Mouse (Mus musculus) cerebellum, adult 2 months (tissue): ENCODE data around the gene Prkaca. TPM values are rescaled to one million over a fixed set of nuclear protein-coding genes. Genes with fewer than 3 reads are reported as not detected.

Experiments used
- DNase-seq, 2 experiments: peaks; one replicate each; pipeline ENCODE4 v3.0.0; 2021
- H3K27ac ChIP-seq: fragments of 200-500 bp; 2 replicates; pipeline ENCODE4 v1.5.1; 2012; ENCODE audit warnings: low read length, control low read depth, inconsistent platforms; ENCODE audit not compliant: insufficient read depth
- H3K27me3 ChIP-seq: fragments of 200-500 bp; 2 replicates; pipeline ENCODE4 v1.6.1; 2012; ENCODE audit warnings: inconsistent platforms, mild to moderate bottlenecking, low read length, moderate library complexity; ENCODE audit not compliant: control insufficient read depth, insufficient read depth
- H3K4me1 ChIP-seq: fragments of 200-500 bp; 2 replicates; pipeline ENCODE4 v1.6.1; 2011; ENCODE audit warnings: low read length; ENCODE audit not compliant: control insufficient read depth, insufficient read depth
- H3K4me3 ChIP-seq: fragments of 200-500 bp; replicated peaks from 2 replicates; pipeline ENCODE3; 2011; ENCODE audit warnings: mild to moderate bottlenecking, low read depth, low read length, control low read depth; ENCODE audit not compliant: insufficient read depth
- CTCF ChIP-seq: fragments of 200-500 bp; IDR thresholded peaks from 2 replicates; pipeline ENCODE4 v1.5.1; 2011; ENCODE audit warnings: low read depth, mild to moderate bottlenecking, control low read depth, low read length, moderate library complexity, borderline replicate concordance; ENCODE audit not compliant: insufficient read depth
- POLR2A ChIP-seq: fragments of 200-500 bp; IDR thresholded peaks from 2 replicates; pipeline ENCODE4 v1.6.1; 2011; ENCODE audit warnings: low read length, control low read depth, borderline replicate concordance; ENCODE audit not compliant: insufficient read depth
- WGBS: fragments of 180-500 bp; shearing (Covaris S2); methylation state at CpG from one replicate; pipeline ENCODE4 v1.1.7; 2018; 5-methylcytosine and 5-hydroxymethylcytosine counted together
- polyA plus RNA-seq: library from polyadenylated mRNA; depleted of rRNA; stranded (reverse); fragments of >200 nt; gene quantifications from 2 replicates; pipeline ENCODE4 v1.2.3, GENCODE M21; 2012

The Prkaca gene
- polyA plus RNA-seq, 1 experiment = 256 TPM

DNA sequence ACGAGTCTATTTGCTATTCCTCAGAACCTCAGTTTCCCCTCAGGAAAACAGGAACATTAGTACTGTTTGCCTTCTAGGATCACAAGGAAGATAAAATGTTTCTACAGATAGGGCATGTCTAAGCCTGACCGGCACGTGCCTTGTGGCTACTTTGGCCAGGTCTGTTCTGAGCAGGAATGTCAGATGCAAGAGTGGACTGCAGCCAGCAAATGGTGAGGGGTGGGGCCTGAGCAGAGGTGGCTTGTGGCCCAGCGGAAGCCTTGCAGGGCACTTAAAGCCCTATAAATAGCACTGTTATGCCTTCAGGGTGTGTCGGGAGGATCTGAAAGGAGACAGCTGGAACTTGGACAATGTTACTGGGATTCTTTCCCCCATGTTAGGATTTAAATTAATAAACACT is 50.3 kb downstream of the Prkaca start:
- no peak for TF ChIP-seq POLR2A
- TF ChIP-seq CTCF = no peak
- H3K27ac ChIP-seq = no peak overlapping the region
- peaks cover 2% of the 10 kb centered on the region; the same call in 1 of the 2 replicates for H3K27me3 ChIP-seq
- DNase-seq = no peak
- H3K4me1 ChIP-seq = no peaks in the 10 kb centered on the region; the same call in 1 of the 2 replicates
- WGBS = 29% methylated on average over 5 of the region's 5 CpGs
- no peak overlapping the region for H3K4me3 ChIP-seq

- H3K4me1 ChIP-seq = no peaks in the 10 kb centered on the region; the same call in 1 of the 2 replicates
- WGBS = 84% methylated on average over 1 of the region's 1 CpGs
- DNase-seq = no peak
- H3K4me3 ChIP-seq = no peak overlapping the region
- TF ChIP-seq POLR2A = no peak
- no peak for TF ChIP-seq CTCF
- H3K27ac ChIP-seq = no peak overlapping the region
- H3K27me3 ChIP-seq = peaks cover 2% of the 10 kb centered on the region; the same call in 1 of the 2 replicates
Observed at GRCm38 (mm10) chr8:84023631-84024030, 50.8 kb downstream of the Prkaca start.

DNA sequence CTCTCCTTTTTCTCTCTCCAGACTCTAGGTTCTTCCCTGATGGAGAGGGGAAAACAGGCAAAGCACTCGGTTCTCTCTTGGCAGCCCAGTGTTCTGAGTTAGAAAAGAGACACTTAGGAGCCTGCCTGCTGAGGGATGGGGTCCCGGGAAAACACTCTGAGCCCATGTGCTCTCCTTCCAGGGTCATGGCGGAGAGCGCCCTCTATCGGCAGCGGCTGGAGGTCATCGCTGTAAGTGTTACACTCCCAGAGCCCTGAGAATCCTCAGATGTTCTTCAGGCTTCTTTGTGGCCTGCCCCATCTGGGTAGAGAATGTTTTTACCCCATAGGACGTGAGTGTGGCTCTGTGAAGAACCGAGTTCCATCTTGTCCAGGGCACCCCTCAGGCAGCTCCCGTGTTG is 51.4 kb downstream of the Prkaca start:
- TF ChIP-seq CTCF (peak; percentile 57), POLR2A (no peak)
- Histone ChIP-seq H3K4me3 (no peak overlapping the region), H3K4me1 (no peaks in the 10 kb centered on the region; the same call in 1 of the 2 replicates), H3K27me3 (peaks cover 2% of the 10 kb centered on the region; the same call in 1 of the 2 replicates), H3K27ac (no peak overlapping the region)
- 15% methylated on average over 10 of the region's 10 CpGs for WGBS
- no peak for DNase-seq

DNA sequence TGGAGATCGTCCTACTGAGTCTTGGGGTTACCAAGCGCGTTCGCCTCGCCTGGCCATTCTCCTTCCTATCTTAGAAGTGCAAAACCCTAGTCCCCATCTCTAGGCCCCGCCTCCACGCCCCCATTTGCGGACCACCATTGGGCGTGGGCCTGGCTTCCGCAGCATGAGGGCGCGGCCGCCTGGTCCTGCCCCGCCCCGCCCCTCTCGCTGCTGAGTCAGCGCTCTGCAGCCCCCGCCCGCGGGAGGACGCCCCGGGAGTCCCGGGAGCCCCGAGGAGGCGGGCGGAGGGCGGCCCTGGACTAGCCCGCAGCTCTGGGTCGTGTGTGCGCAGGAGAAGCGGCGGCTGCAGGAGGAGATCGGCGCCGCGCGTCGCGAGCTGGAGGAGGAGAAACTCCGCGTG is 53.1 kb downstream of the Prkaca start:
- 2% methylated on average over 41 of the region's 41 CpGs for WGBS
- Histone ChIP-seq H3K4me3 (no peak overlapping the region), H3K4me1 (no peaks in the 10 kb centered on the region; the same call in 1 of the 2 replicates), H3K27me3 (peaks cover 2% of the 10 kb centered on the region; the same call in 1 of the 2 replicates), H3K27ac (no peak overlapping the region)
- no peak for TF ChIP-seq CTCF
- DNase-seq = no peak

- H3K4me1 ChIP-seq = no peaks in the 10 kb centered on the region; the same call in 1 of the 2 replicates
- WGBS = 18% methylated on average over 10 of the region's 10 CpGs
Observed at GRCm38 (mm10) chr8:84027449-84027848, 54.7 kb downstream of the Prkaca start.

GRCm38 (mm10) chr8:84029272-84029671 is 56.5 kb downstream of the Prkaca start:
- 91% methylated on average over 5 of the region's 5 CpGs for WGBS
- H3K27ac ChIP-seq = no peak overlapping the region
- no peak for DNase-seq
- H3K4me3 ChIP-seq = no peak overlapping the region
- TF ChIP-seq POLR2A (no peak), CTCF (no peak)
- no peaks in the 10 kb centered on the region; the same call in 1 of the 2 replicates for H3K4me1 ChIP-seq
- peaks cover 2% of the 10 kb centered on the region; the same call in 1 of the 2 replicates for H3K27me3 ChIP-seq

More at GRCm38 (mm10) chr8:84027449-84027848, 54.7 kb downstream of the Prkaca start:
- H3K4me3 ChIP-seq = no peak overlapping the region
- no peak overlapping the region for H3K27ac ChIP-seq
- no peak for TF ChIP-seq POLR2A
- no peak for TF ChIP-seq CTCF
- peaks cover 2% of the 10 kb centered on the region; the same call in 1 of the 2 replicates for H3K27me3 ChIP-seq
- DNase-seq = no peak

GRCm38 (mm10) chr8:84032777-84033176 is 60.0 kb downstream of the Prkaca start:
- no peak for TF ChIP-seq CTCF
- Histone ChIP-seq H3K27ac (no peak overlapping the region), H3K4me1 (no peaks in the 10 kb centered on the region), H3K4me3 (no peak overlapping the region), H3K27me3 (no peaks in the 10 kb centered on the region)
- WGBS = 78% methylated on average over 4 of the region's 4 CpGs
- DNase-seq = no peak

DNA sequence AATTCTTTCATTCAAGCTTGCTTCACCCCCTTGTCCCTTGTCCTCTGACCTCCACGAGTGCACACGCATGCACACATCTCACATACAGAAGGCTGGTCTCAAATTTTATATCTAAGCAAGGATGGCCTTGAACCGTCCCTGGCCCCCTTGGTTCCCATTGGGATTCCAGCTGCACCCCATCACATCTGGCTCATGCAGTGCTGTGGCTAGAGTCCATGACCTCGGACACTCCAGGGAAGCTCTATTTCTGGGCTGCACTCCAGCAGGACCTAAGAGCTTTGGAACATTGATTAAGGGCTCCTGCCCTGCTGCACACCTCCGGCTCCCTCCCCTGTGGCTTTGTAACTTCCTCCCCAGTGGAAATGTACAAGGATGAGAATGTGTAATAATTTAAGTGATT is 65.2 kb downstream of the Prkaca start:
- 63% methylated on average over 5 of the region's 5 CpGs for WGBS
- Histone ChIP-seq H3K4me3 (no peak overlapping the region), H3K27me3 (no peaks in the 10 kb centered on the region), H3K27ac (no peak overlapping the region), H3K4me1 (no peaks in the 10 kb centered on the region)
- DNase-seq = no peak
- TF ChIP-seq POLR2A (no peak), CTCF (no peak)
